Mouse (Mus musculus): ENCODE results near the gene Shh. TPM values are rescaled to one million over a fixed set of nuclear protein-coding genes. Genes with fewer than 3 reads are reported as not detected.

The Shh gene
- total and polyA plus RNA-seq, 3 experiments, result not detected

DNA sequence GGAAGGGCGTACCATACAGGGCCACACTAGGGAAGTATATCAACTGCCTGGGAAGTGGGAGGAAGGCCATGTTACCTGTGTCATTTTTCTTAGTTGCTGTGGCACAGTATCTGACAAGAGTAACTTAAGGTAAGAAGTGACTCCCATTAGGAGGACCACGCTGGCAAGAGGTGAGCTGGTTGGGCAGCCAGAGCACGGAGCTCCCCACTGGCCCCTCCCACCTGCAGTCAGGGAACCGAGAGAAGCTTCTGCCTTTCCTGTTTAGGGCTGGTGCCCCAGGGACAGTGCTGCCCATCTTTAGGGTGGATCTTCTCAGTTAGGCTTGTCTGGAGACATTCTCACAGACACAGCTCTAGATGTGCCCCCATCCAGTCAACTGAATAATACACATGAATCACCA lies 43.3 kb downstream of the Shh start:
- dilution Hi-C loops (cut with MboI; ENCODE audit: extremely low pct_ligation_motif_present, extremely low pct_unique_long_range_greater_than_20kb, low sequenced_read_pairs), result no loop called here
- Histone ChIP-seq H3K9ac (ENCODE audit: insufficient read depth, low read depth) (no peak overlapping the region), H3K27me3 (replicated peaks) (no peaks in the 10 kb centered on the region), H3K4me3 (replicated peaks in 1 of 3; ENCODE audit: low read depth in 2 of 3, low read length in 2 of 3, poor library complexity in 1 of 3) (no peak overlapping the region), H3K9me3 (replicated peaks; ENCODE audit: low read length) (no peaks in the 10 kb centered on the region), H3K4me2 (ENCODE audit: insufficient read depth, low read depth, poor library complexity, severe bottlenecking) (no peak overlapping the region), H3K36me3 (replicated peaks in 1 of 2; ENCODE audit: control insufficient read depth in 1 of 2, insufficient read depth in 1 of 2, low read length in 1 of 2) (peaks cover 8 to 17% of the 10 kb centered on the region in 2 experiments), H3K79me2 (replicated peaks; ENCODE audit: control insufficient read depth, extremely low read depth, insufficient read depth, poor library complexity, severe bottlenecking) (no peaks in the 10 kb centered on the region), H3K4me1 (ENCODE audit: control insufficient read depth in 1 of 2, insufficient read depth in 2 of 2) (peaks cover 5 to 8% of the 10 kb centered on the region in 2 experiments; a peak in 2 of 4 replicates), H3K27ac (ENCODE audit: insufficient read depth, low read depth) (no peak overlapping the region)
- in situ Hi-C loops (cut with MboI; ENCODE audit: low pct_ligation_motif_present, low pct_unique_long_range_greater_than_20kb, low sequenced_read_pairs), result no loop called here
- no peak for DNase-seq (ENCODE audit: extremely low read depth)
- TF ChIP-seq POLR2AphosphoS2 (IDR thresholded peaks at IDR 0.05; ENCODE audit: low read depth, low read length), result no peak

DNA sequence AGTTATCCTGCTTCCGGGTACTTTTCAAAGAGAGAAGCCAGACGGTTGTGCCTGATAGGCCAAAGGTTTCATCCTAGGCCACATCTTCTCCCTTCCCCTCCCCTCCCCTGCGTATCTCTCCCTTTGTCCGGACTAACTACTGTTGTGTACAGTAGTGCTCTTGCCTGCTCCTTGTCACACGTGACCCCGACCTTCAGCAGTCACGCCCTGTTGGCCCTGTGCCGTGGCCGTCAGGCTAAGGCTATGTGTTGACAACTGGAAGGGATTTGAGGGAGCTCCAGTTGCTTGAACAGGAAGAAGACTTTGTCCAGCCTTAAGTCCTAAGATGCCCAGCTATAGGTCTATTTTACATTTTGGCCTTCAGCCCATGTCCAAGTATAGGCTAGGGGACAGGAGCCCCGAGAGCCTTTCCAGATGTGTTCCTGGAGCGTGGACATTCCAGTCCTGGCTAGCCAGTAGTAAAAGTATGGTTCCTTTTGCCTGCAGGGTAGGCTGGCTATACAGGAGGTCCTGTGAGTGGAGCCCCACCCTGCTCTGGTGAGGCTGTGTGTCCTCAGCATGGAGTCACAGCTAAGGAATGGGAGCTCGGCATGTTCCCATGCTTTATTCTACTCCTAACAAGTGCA lies 47.3 kb downstream of the Shh start:
- dilution Hi-C loops (cut with MboI; ENCODE audit: extremely low pct_ligation_motif_present, extremely low pct_unique_long_range_greater_than_20kb, low sequenced_read_pairs) (no loop called here), in situ Hi-C loops (cut with MboI; ENCODE audit: low pct_ligation_motif_present, low pct_unique_long_range_greater_than_20kb, low sequenced_read_pairs) (no loop called here)

DNA sequence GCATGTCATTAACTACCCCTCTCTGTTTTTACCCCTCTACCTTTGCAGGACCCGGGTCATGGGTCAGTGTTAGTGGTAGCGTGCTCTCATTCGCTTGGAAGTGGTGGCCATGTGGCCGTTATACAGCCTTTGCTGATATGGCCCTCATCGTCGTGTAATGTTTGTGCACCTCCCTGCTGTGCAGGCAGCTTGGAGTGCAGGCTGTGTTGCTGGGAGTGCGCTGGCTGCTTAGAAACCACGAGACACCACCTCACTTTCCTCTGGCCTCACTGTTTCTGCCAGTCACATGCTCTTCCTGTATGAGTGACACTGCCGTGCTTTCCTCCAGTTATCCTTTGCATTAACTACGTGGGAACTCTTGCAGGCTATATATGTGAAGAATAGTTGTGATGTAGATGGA lies 48.3 kb downstream of the Shh start:
- H3K4me3 ChIP-seq (replicated peaks in 1 of 3; ENCODE audit: low read depth in 2 of 3, low read length in 2 of 3, poor library complexity in 1 of 3), result no peak overlapping the region
- no peaks in the 10 kb centered on the region for H3K9me3 ChIP-seq (replicated peaks; ENCODE audit: low read length)
- no peak overlapping the region for H3K9ac ChIP-seq (ENCODE audit: insufficient read depth, low read depth)
- peaks cover 3 to 4% of the 10 kb centered on the region in 2 experiments; a peak in 2 of 4 replicates for H3K4me1 ChIP-seq (ENCODE audit: control insufficient read depth in 1 of 2, insufficient read depth in 2 of 2)
- no peaks in the 10 kb centered on the region for H3K79me2 ChIP-seq (replicated peaks; ENCODE audit: control insufficient read depth, extremely low read depth, insufficient read depth, poor library complexity, severe bottlenecking)
- TF ChIP-seq JUN (IDR thresholded peaks at IDR 0.05; ENCODE audit: insufficient read depth, low read depth, low read length) (no peak), MEF2A (IDR thresholded peaks at IDR 0.05; ENCODE audit: borderline replicate concordance, low read depth, low read length) (no peak), PAX5 (IDR thresholded peaks at IDR 0.05; ENCODE audit: low read length) (no peak), CHD1 (IDR thresholded peaks at IDR 0.05; ENCODE audit: low read depth, low read length) (no peak), ZNF384 (IDR thresholded peaks at IDR 0.05; ENCODE audit: low read depth, low read length) (no peak), USF2 (conservative IDR thresholded peaks at IDR 0.05; ENCODE audit: low read depth, low read length) (no peak), MXI1 (IDR thresholded peaks at IDR 0.05; ENCODE audit: low read depth, low read length) (no peak), TBP (conservative IDR thresholded peaks at IDR 0.05; ENCODE audit: low read depth, low read length) (no peak), UBTF (IDR thresholded peaks at IDR 0.05; ENCODE audit: low read depth, low read length) (no peak), POLR2A (IDR thresholded peaks at IDR 0.05; ENCODE audit: low read depth, low read length) (no peak), MYC (IDR thresholded peaks at IDR 0.05; ENCODE audit: low read depth, low read length) (no peak), USF1 (IDR thresholded peaks at IDR 0.05; ENCODE audit: low read depth, low read length) (no peak), MAZ (IDR thresholded peaks at IDR 0.05; ENCODE audit: low read depth, low read length) (no peak), ETS1 (conservative IDR thresholded peaks at IDR 0.05; ENCODE audit: low read depth, low read length) (no peak), E2F4 (IDR thresholded peaks at IDR 0.05; ENCODE audit: insufficient replicate concordance, low read depth, low read length) (no peak), RAD21 (IDR thresholded peaks at IDR 0.05; ENCODE audit: low read depth, low read length) (no peak), SMC3 (IDR thresholded peaks at IDR 0.05; ENCODE audit: low read depth, low read length) (no peak), HCFC1 (IDR thresholded peaks at IDR 0.05; ENCODE audit: low read depth, low read length) (no peak), MAFK (IDR thresholded peaks at IDR 0.05; ENCODE audit: insufficient replicate concordance, low read length) (no peak)
- no peak for DNase-seq (ENCODE audit: extremely low read depth)
- no peak overlapping the region for H3K27ac ChIP-seq (ENCODE audit: insufficient read depth, low read depth)
- dilution Hi-C loops (cut with MboI; ENCODE audit: extremely low pct_ligation_motif_present, extremely low pct_unique_long_range_greater_than_20kb, low sequenced_read_pairs) (no loop called here), in situ Hi-C loops (cut with MboI; ENCODE audit: low pct_ligation_motif_present, low pct_unique_long_range_greater_than_20kb, low sequenced_read_pairs) (no loop called here)
- H3K27me3 ChIP-seq (replicated peaks), result no peaks in the 10 kb centered on the region
- H3K36me3 ChIP-seq (replicated peaks in 1 of 2; ENCODE audit: control insufficient read depth in 1 of 2, insufficient read depth in 1 of 2, low read length in 1 of 2), result peaks cover 49 to 66% of the 10 kb centered on the region in 2 experiments
- H3K4me2 ChIP-seq (ENCODE audit: insufficient read depth, low read depth, poor library complexity, severe bottlenecking), result no peak overlapping the region

More for the DNA sequence above, 47.3 kb downstream of the Shh start:
- Histone ChIP-seq H3K9me3 (replicated peaks; ENCODE audit: low read length) (no peaks in the 10 kb centered on the region), H3K4me1 (ENCODE audit: control insufficient read depth in 1 of 2, insufficient read depth in 2 of 2) (peaks cover 5 to 8% of the 10 kb centered on the region in 2 experiments; a peak in 2 of 4 replicates), H3K4me3 (replicated peaks in 1 of 3; ENCODE audit: low read depth in 2 of 3, low read length in 2 of 3, poor library complexity in 1 of 3) (no peak overlapping the region), H3K27me3 (replicated peaks) (no peaks in the 10 kb centered on the region), H3K4me2 (ENCODE audit: insufficient read depth, low read depth, poor library complexity, severe bottlenecking) (no peak overlapping the region), H3K27ac (ENCODE audit: insufficient read depth, low read depth) (no peak overlapping the region), H3K79me2 (replicated peaks; ENCODE audit: control insufficient read depth, extremely low read depth, insufficient read depth, poor library complexity, severe bottlenecking) (no peaks in the 10 kb centered on the region), H3K9ac (ENCODE audit: insufficient read depth, low read depth) (no peak overlapping the region), H3K36me3 (replicated peaks in 1 of 2; ENCODE audit: control insufficient read depth in 1 of 2, insufficient read depth in 1 of 2, low read length in 1 of 2) (peaks cover 39 to 55% of the 10 kb centered on the region in 2 experiments)
- DNase-seq (ENCODE audit: extremely low read depth), result no peak
- TF ChIP-seq ETS1 (conservative IDR thresholded peaks at IDR 0.05; ENCODE audit: low read depth, low read length) (no peak), ZKSCAN1 (IDR thresholded peaks at IDR 0.05; ENCODE audit: borderline replicate concordance, low read depth, low read length) (no peak), CHD2 (IDR thresholded peaks at IDR 0.05; ENCODE audit: low read length) (no peak), USF1 (IDR thresholded peaks at IDR 0.05; ENCODE audit: low read depth, low read length) (no peak), MAX (IDR thresholded peaks at IDR 0.05; ENCODE audit: low read length) (no peak), ZMIZ1 (IDR thresholded peaks at IDR 0.05; ENCODE audit: low read depth, low read length) (no peak), NRF1 (IDR thresholded peaks at IDR 0.05; ENCODE audit: low read depth, low read length) (no peak), IRF4 (IDR thresholded peaks at IDR 0.05; ENCODE audit: low read depth, low read length) (no peak), E2F4 (IDR thresholded peaks at IDR 0.05; ENCODE audit: insufficient replicate concordance, low read depth, low read length) (no peak), TCF12 (IDR thresholded peaks at IDR 0.05; ENCODE audit: low read depth, low read length) (no peak), POLR2AphosphoS2 (IDR thresholded peaks at IDR 0.05; ENCODE audit: low read depth, low read length) (no peak), ELF1 (IDR thresholded peaks at IDR 0.05; ENCODE audit: low read depth, low read length) (no peak), SIN3A (IDR thresholded peaks at IDR 0.05; ENCODE audit: low read length) (no peak), CHD1 (IDR thresholded peaks at IDR 0.05; ENCODE audit: low read depth, low read length) (no peak)

All from CH12.LX (cell line).